Mouse (Mus musculus) adipocyte (in vitro differentiated cells): ENCODE results near the gene Rtp4.

Experiments
- DNase-seq: peaks from one replicate; pipeline ENCODE4 v3.0.0-alpha.2; 2016; ENCODE audit warnings: low spot score

The Rtp4 gene

DNA sequence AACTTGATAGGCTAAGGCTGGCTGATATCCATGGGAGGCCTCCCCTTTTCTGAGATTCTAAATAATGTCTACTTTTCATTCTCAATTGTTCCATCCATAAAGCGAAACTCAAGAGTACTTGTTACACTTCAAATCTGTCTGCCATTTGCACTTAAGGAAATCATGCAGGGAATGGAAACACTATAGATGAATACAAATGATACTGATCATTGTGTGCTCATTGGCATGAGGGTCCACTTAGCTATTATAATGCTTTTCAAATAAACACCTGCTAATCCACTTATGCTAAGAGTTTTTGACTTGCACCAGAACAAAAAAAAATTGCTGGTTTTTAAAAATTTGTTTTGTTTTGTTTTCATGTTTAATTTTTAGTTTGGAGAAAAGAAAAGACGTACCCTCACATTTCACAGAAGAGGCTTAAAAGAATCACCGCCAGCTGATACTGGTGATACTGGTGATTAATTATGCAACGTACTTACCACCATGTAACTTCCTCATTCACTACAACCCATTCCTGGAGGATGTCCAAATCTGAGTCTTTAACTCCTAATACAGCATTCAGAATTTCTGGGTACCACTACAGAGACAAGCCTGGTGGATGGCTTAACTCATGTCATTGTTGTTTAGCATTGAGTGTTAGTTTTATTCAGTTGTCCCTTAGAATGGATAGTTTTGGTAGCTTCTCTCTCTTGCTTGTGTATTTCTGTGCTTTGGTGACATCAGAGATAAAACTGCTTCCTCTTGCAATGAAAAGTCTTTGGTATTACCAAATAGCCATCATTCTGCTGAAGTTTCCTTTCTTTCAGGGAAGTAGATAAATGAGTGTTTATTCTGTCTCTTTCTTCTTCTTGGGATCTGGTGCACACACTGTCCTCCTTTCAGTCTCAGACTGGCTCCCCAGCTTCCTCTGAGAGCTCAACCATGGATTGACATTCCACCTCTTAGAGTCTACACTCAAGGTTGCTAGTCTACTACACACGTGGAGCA is 71.3 kb downstream of the Rtp4 start:
- DNase-seq, result no peak

DNA sequence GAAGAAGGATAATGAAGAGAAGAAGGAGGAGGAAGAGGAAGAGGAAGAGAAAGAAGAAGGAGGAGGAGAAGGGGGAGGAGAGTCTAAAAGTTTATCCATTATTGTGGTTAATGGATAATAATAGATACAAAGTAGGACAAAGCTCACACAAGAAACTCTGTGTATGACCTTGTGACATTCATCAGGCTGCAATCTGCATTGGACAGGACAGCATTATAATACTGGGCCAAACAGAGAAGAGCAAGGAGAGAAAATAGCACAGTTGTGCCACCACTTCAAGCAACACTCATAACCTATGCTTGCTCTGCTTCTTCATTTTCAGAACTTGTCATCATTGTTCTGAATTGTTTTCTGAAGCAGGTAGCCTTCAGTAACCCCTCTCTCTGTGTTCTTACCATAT is 72.4 kb downstream of the Rtp4 start:
- DNase-seq, result no peak

DNA sequence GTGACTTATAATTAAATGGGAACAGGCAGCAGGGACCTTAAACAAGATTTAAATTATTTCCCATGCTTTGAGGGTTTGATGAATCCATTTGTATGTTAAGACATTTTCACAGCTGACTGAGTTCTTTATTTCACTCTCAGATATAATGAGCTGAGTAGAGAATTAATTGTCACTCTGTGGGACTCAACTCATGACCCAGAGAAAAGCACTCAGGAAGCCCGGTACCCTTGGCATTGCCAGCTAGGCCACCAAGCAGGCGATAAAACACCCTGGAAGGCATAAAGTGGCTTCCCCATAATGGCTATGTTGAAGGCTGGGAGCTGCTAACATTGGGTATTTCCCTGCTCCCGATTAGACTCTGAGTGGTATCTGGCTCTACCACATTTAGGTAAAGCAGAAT is 76.6 kb downstream of the Rtp4 start:
- no peak for DNase-seq

- DNase-seq, result no peak
These were observed 77.9 kb downstream of the Rtp4 start for GRCm38 (mm10) chr16:23597968-23598367.

DNA sequence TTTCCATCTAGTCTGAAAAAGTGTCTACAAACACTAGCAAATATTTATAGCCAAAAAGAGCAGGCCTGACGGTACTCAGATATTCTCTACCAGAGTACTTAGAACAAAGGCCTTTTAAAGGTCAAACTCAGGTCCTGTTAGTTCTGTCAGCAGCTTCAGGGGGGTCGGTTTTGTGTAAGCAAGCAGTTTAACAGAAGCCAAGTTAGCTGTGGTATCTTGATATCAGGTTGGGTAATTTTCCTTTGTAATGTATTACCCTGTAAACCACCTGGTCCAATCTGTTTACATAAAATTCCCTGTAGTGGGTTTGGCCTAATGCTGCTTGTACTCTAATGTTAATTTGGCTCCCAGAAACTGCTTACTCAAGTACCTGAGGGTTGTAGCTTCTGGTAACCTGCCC is 86.1 kb downstream of the Rtp4 start:
- no peak for DNase-seq

DNA sequence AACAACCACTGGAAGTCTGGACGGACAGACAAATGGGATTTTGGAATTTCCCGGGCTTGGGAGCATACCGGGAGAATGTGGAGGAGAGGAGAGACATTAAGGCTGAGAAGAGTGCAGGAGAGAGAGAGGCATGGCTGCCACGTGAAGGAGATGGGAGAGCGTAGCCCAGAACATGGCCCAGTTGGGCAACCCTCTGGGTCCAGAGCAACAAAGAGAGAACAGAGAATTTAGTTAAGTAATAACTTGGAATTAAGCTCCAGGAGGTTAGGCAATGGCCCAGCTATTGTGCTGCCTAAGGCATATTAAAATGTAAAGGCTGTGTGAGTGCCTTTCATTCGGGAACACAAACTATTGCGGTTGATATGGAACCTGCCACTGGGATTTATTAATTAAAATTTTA is 86.6 kb downstream of the Rtp4 start:
- peak; percentile 66 for DNase-seq

- DNase-seq, result peak; percentile 18
These were observed 87.9 kb downstream of the Rtp4 start for GRCm38 (mm10) chr16:23607911-23608410.

GRCm38 (mm10) chr16:23609748-23610185 is 89.7 kb downstream of the Rtp4 start:
- DNase-seq, result peak; percentile 39

- DNase-seq, result no peak
These were observed 104.1 kb downstream of the Rtp4 start for GRCm38 (mm10) chr16:23624205-23624604.

- DNase-seq, result no peak
These were observed 111.4 kb downstream of the Rtp4 start for GRCm38 (mm10) chr16:23631531-23631930.

GRCm38 (mm10) chr16:23632681-23633080 is 112.6 kb downstream of the Rtp4 start:
- no peak for DNase-seq

DNA sequence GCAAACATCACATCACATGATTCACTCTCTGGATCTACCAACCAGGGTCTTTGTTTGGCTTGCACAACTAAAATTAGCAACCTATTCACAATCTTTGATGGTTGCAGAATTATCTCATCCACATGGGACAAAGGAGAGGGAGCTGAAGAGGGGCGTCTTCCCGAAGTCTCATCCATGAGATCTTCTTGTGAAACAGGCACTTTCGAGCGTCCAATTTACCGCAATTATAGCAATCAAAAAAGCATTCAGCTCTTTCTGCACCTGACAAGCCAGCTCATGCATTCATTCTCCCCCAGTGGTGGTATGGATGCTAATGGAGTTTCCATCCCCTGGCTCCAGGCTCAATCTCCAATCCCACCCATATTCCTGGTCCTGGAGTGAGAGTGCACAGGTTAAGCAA is 132.9 kb downstream of the Rtp4 start:
- no peak for DNase-seq

- no peak for DNase-seq
These were observed 133.4 kb downstream of the Rtp4 start for GRCm38 (mm10) chr16:23653479-23653878.

DNA sequence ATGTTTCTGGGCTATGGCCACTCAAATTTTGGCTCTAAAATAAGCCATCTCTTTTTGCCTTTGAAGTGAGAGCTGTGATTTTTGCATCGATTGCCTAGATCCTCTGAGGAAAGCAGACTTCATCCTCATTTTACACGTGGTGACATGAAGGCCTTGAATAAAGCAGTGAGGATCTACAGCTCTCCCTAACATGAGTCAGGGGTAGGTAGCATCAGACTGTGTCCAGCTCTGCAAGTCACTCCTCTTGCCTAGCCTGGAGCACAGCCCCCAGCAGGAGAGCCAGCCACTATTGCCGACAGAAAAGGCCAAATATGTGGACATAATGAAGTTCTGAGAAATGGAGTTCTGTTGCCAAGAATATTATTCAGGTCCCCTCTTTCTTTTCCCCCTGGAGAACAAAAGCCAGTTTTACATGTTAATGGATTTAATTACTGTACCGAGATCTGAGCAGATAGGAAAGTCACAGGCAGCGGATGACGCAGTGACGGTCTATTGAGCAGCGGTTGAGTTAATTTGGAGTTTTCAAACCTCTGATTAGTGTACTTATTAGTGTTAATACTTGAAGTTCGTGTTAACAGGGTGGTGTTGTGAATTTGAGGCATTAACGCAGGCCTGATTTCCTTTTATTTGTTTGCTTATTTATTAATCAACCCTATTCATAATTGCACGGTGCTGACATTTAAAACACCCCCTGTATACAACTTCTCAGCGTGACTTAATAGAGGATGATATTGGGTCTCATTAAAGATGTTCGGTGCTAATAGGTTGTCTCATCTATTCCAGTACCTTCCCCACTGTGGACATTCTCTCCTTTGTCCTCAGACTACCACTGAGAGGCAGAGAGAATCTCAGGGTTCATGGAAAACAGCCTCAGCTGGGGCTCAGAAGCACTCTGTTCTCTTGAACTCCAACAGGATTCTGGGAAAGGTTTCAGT is 139.8 kb downstream of the Rtp4 start:
- DNase-seq, result no peak
